Mouse (Mus musculus): ENCODE results near the gene Olfr1238. TPM values are rescaled to one million over a fixed set of nuclear protein-coding genes. Genes with fewer than 3 reads are reported as not detected.

Olfr1238 gene
- not detected in 2 replicates for polyA plus RNA-seq (2015; fragmentation: Nextera tagmentation; extraction: Ambion mirVana)

GRCm38 (mm10) chr2:89409576-89409975 lies at the start of gene Olfr1238:
TSS of gene Olfr1238 (minus strand) at chr2:89409676.
- 90% methylated on average over 2 of the region's 2 CpGs for WGBS
- H3K27ac ChIP-seq (replicated peaks) = no peak within 1 kb of the TSS
- no peak within 1 kb of the TSS for H3K4me3 ChIP-seq
- H3K4me2 ChIP-seq = no peak within 1 kb of the TSS
- ATAC-seq (ENCODE audit: low FRiP score, low read depth) = no peak
- H3K27me3 ChIP-seq = no peaks in the 10 kb centered on the region
- H3K9me3 ChIP-seq = no peaks in the 10 kb centered on the region
- H3K9ac ChIP-seq = no peak within 1 kb of the TSS
- H3K4me1 ChIP-seq (replicated peaks) = no peaks in the 10 kb centered on the region
- no peaks in the 10 kb centered on the region for H3K36me3 ChIP-seq

- Histone ChIP-seq H3K36me3 (no peaks in the 10 kb centered on the region), H3K27me3 (no peaks in the 10 kb centered on the region), H3K4me2 (no peak within 1 kb of the TSS), H3K9me3 (no peaks in the 10 kb centered on the region), H3K4me3 (no peak within 1 kb of the TSS), H3K9ac (no peak within 1 kb of the TSS), H3K27ac (replicated peaks) (no peak within 1 kb of the TSS), H3K4me1 (replicated peaks) (no peaks in the 10 kb centered on the region)
- ATAC-seq (ENCODE audit: low FRiP score, low read depth) = no peak
- WGBS = 89% methylated on average over 3 of the region's 3 CpGs
These were observed 33.4 kb upstream of the Olfr1238 start, which contains the start of gene Olfr1240 for GRCm38 (mm10) chr2:89442900-89443299. TSS of gene Olfr1240 (minus strand) at chr2:89443000.

GRCm38 (mm10) chr2:89420307-89420706 lies 10.8 kb upstream of the Olfr1238 start, which contains the start of gene Olfr1239:
TSS of gene Olfr1239 (minus strand) at chr2:89420407.
- no peaks in the 10 kb centered on the region for H3K4me1 ChIP-seq (replicated peaks)
- 98% methylated on average over 2 of the region's 2 CpGs for WGBS
- no peak within 1 kb of the TSS for H3K4me3 ChIP-seq

GRCm38 (mm10) chr2:89414557-89414956 lies 5.1 kb upstream of the Olfr1238 start:
- 93% methylated on average over 1 of the region's 1 CpGs for WGBS

More at GRCm38 (mm10) chr2:89420307-89420706, 10.8 kb upstream of the Olfr1238 start, which contains the start of gene Olfr1239:
- no peak within 1 kb of the TSS for H3K9ac ChIP-seq
- no peaks in the 10 kb centered on the region for H3K9me3 ChIP-seq
- no peaks in the 10 kb centered on the region for H3K27me3 ChIP-seq
- no peak within 1 kb of the TSS for H3K4me2 ChIP-seq
- H3K27ac ChIP-seq (replicated peaks) = no peak within 1 kb of the TSS
- no peaks in the 10 kb centered on the region for H3K36me3 ChIP-seq
- ATAC-seq (ENCODE audit: low FRiP score, low read depth) = no peak

GRCm38 (mm10) chr2:89400882-89401281 lies 8.6 kb downstream of the Olfr1238 start:
- Histone ChIP-seq H3K9me3 (no peaks in the 10 kb centered on the region), H3K27me3 (no peaks in the 10 kb centered on the region), H3K36me3 (no peaks in the 10 kb centered on the region), H3K4me1 (replicated peaks) (no peaks in the 10 kb centered on the region), H3K4me3 (no peak overlapping the region), H3K4me2 (no peak overlapping the region), H3K9ac (no peak overlapping the region), H3K27ac (replicated peaks) (no peak overlapping the region)
- WGBS = 90% methylated on average over 1 of the region's 1 CpGs
- ATAC-seq (ENCODE audit: low FRiP score, low read depth) = no peak

More at GRCm38 (mm10) chr2:89414557-89414956, 5.1 kb upstream of the Olfr1238 start:
- Histone ChIP-seq H3K9me3 (no peaks in the 10 kb centered on the region), H3K27ac (replicated peaks) (no peak overlapping the region), H3K4me1 (replicated peaks) (no peaks in the 10 kb centered on the region), H3K27me3 (no peaks in the 10 kb centered on the region), H3K9ac (no peak overlapping the region), H3K36me3 (no peaks in the 10 kb centered on the region), H3K4me3 (no peak overlapping the region), H3K4me2 (no peak overlapping the region)
- ATAC-seq (ENCODE audit: low FRiP score, low read depth) = no peak

GRCm38 (mm10) chr2:89364765-89365164 lies 44.7 kb downstream of the Olfr1238 start, which contains the start of gene Olfr1234:
TSS of gene Olfr1234 (minus strand) at chr2:89364865.
- H3K4me1 ChIP-seq (replicated peaks) = no peaks in the 10 kb centered on the region
- 89% methylated on average over 4 of the region's 4 CpGs for WGBS
- no peak within 1 kb of the TSS for H3K4me2 ChIP-seq
- no peaks in the 10 kb centered on the region for H3K27me3 ChIP-seq
- H3K36me3 ChIP-seq = no peaks in the 10 kb centered on the region
- H3K27ac ChIP-seq (replicated peaks) = no peak within 1 kb of the TSS
- H3K9ac ChIP-seq = no peak within 1 kb of the TSS
- H3K4me3 ChIP-seq = no peak within 1 kb of the TSS
- H3K9me3 ChIP-seq = no peaks in the 10 kb centered on the region
- no peak for ATAC-seq (ENCODE audit: low FRiP score, low read depth)

Other genes with a start within 250 kb of the Olfr1238 start
- gene Olfr1224-ps1, start 245.6 kb downstream of the Olfr1238 start, polyA plus RNA-seq (2015; fragmentation: Nextera tagmentation; extraction: Ambion mirVana) = not detected in 2 replicates
- gene Olfr1225, start 235.0 kb downstream of the Olfr1238 start, polyA plus RNA-seq (2015; fragmentation: Nextera tagmentation; extraction: Ambion mirVana) = not detected in 2 replicates
- not detected in 2 replicates for gene Olfr1226, start 209.6 kb downstream of the Olfr1238 start, polyA plus RNA-seq (2015; fragmentation: Nextera tagmentation; extraction: Ambion mirVana)
- gene Olfr1228, start 155.6 kb downstream of the Olfr1238 start, polyA plus RNA-seq (2015; fragmentation: Nextera tagmentation; extraction: Ambion mirVana) = not detected in 2 replicates
- not detected in 2 replicates for gene Olfr1229, start 121.7 kb downstream of the Olfr1238 start, polyA plus RNA-seq (2015; fragmentation: Nextera tagmentation; extraction: Ambion mirVana)
- not detected in 2 replicates for gene Olfr1230, start 112.4 kb downstream of the Olfr1238 start, polyA plus RNA-seq (2015; fragmentation: Nextera tagmentation; extraction: Ambion mirVana)
- gene Olfr1231, start 102.6 kb downstream of the Olfr1238 start, polyA plus RNA-seq (2015; fragmentation: Nextera tagmentation; extraction: Ambion mirVana) = not detected in 2 replicates
- not detected in 2 replicates for gene Olfr1232, start 80.0 kb downstream of the Olfr1238 start, polyA plus RNA-seq (2015; fragmentation: Nextera tagmentation; extraction: Ambion mirVana)
- not detected in 2 replicates for gene Olfr1233, start 67.3 kb downstream of the Olfr1238 start, polyA plus RNA-seq (2015; fragmentation: Nextera tagmentation; extraction: Ambion mirVana)
- gene Olfr1234, start 44.8 kb downstream of the Olfr1238 start, polyA plus RNA-seq (2015; fragmentation: Nextera tagmentation; extraction: Ambion mirVana) = not detected in 2 replicates
- not detected in 2 replicates for gene Olfr1239, start 10.7 kb upstream of the Olfr1238 start, polyA plus RNA-seq (2015; fragmentation: Nextera tagmentation; extraction: Ambion mirVana)
- gene Olfr1240, start 33.3 kb upstream of the Olfr1238 start, polyA plus RNA-seq (2015; fragmentation: Nextera tagmentation; extraction: Ambion mirVana) = not detected in 2 replicates
- gene Olfr1241, start 77.5 kb upstream of the Olfr1238 start, polyA plus RNA-seq (2015; fragmentation: Nextera tagmentation; extraction: Ambion mirVana) = not detected in 2 replicates
- gene Olfr1242, start 88.7 kb upstream of the Olfr1238 start, polyA plus RNA-seq (2015; fragmentation: Nextera tagmentation; extraction: Ambion mirVana) = not detected in 2 replicates
- not detected in 2 replicates for gene Olfr1243, start 121.8 kb upstream of the Olfr1238 start, polyA plus RNA-seq (2015; fragmentation: Nextera tagmentation; extraction: Ambion mirVana)
- gene Olfr1245, start 168.8 kb upstream of the Olfr1238 start, polyA plus RNA-seq (2015; fragmentation: Nextera tagmentation; extraction: Ambion mirVana) = not detected in 2 replicates
- not detected in 2 replicates for gene Olfr1246, start 183.5 kb upstream of the Olfr1238 start, polyA plus RNA-seq (2015; fragmentation: Nextera tagmentation; extraction: Ambion mirVana)
- not detected in 2 replicates for gene Olfr1247, start 204.5 kb upstream of the Olfr1238 start, polyA plus RNA-seq (2015; fragmentation: Nextera tagmentation; extraction: Ambion mirVana)
- not detected in 2 replicates for gene Olfr1248, start 208.6 kb upstream of the Olfr1238 start, polyA plus RNA-seq (2015; fragmentation: Nextera tagmentation; extraction: Ambion mirVana)
- not detected in 2 replicates for gene Olfr1249, start 225.3 kb upstream of the Olfr1238 start, polyA plus RNA-seq (2015; fragmentation: Nextera tagmentation; extraction: Ambion mirVana)